Mouse (Mus musculus): ENCODE data around the gene Tbxas1. TPM values are rescaled to one million over a fixed set of nuclear protein-coding genes. Genes with fewer than 3 reads are reported as not detected.

Tbxas1 gene
- total RNA-seq, 2 experiments from 2014 or later: 0.92 to 1.9 TPM

DNA sequence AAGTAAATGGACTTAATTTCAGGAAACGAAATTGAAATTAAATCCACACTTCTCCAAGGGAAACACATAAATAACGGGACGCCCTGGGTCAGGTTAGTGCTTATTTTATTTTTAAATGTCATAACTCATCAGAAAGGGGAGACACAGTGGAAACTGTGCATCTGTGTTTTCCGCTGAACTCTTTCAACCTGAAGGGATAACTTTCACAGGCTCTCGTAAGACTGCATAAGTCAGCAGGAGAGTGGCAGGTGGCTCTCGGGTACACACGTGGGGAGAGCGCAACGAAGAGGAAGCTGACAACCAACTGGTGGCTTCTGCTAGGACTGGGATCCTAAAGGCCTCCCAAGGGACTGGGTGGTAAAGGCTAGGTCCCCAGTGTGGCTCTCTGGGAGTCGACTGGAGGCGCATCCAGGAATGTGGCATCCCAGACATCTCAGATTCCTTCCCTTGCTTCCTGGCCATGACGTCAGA, 128.8 kb downstream of the Tbxas1 start:
- DNase-seq: no peak

DNA sequence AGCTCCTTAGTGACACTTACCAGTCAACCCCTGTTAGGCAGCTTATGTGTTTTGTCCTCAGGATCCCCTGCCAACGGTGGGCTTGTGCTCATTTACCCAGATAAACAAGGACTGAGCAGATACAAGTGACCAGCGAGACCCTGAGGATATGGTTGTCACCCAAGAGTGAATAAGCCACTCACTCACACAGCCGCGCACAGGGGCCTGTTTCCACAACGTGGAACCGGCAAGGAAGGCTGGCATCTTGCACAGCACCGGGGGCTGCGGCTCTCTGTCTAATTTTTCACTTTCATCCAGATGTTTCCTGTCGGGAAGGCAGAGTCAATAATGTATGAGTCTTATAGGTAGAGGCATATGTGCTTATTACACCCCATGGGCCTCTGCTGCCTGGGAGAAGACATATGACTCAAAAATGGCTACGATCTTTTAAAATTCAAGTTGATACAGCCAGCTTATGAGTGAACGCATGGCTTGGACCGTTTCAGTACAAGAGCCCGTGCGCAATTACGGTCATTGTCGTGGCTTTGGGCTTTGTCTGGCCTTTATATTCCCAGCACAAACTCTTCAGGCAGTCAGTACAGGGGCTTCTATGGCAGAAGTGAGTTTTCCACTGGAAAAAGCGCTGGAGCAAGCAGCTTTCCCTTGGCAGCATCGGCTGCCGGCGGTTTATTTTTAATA, 130.2 kb downstream of the Tbxas1 start:
- no peak for DNase-seq

DNA sequence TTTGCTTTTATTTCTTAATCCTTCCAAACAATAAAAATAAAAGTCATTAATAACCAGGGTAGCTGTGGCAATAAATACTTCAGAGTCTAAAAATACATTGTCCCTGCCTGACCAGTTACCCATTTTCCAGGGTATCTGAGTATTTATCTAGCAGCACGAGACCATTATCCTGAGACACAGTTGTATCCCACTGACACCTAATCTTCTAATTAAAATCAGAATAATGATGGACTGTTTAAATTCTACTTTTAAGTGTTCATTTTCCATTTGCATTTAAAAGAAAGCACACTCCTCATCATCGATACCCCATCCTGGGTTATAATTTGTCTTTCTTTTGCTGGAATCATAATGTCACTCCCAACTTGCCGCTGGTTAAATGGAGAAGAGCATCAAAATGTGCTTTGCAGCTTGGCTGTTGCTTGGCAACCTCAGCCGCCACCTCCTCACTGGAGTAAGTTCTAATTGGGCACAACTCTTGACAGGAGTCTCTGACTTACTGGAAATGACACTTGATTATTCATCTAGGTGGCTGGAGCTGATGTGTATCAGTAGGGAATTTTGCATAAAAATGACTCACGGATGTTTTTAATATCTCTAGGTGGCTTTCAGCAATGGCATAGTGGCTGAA, 130.9 kb downstream of the Tbxas1 start:
- no peak for DNase-seq

DNA sequence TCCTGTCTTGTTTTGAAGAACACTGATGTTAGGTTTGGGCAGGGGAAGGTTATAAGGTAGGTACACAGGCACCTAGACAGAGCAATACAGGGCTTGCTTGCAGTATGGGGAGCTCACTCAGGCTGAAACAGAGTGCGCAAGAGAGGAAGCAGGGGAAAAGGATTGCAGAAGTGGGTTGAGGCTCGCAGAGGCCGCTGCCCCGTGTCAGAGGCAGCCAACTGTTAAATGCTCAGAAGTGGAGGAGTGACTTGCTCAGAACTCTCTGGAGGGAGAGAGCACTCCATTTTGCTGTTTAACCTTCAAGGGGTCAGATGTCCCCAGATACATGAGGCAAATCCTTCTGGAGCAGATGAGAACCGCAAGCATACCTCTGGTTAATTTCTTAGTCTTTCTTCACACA, 132.0 kb downstream of the Tbxas1 start:
- no peak for DNase-seq

DNA sequence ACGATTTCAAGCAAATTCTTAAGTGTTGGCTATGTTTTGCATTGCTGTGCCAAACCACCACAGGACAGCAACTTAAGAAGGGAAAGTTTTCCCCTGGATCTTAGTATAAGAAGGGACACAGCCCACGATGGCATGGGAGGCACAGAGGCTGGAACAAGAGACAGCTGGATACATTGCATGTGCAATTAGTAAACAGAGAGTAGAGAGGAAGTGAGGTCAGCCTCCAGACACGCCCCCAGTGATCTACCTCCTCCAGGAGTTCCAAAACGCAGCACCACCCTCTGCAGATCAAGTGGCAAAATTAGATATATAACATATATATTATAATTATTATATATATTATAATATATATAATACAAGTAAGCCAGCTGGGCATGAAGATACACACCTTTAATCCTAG, 132.9 kb downstream of the Tbxas1 start:
- DNase-seq: no peak

DNA sequence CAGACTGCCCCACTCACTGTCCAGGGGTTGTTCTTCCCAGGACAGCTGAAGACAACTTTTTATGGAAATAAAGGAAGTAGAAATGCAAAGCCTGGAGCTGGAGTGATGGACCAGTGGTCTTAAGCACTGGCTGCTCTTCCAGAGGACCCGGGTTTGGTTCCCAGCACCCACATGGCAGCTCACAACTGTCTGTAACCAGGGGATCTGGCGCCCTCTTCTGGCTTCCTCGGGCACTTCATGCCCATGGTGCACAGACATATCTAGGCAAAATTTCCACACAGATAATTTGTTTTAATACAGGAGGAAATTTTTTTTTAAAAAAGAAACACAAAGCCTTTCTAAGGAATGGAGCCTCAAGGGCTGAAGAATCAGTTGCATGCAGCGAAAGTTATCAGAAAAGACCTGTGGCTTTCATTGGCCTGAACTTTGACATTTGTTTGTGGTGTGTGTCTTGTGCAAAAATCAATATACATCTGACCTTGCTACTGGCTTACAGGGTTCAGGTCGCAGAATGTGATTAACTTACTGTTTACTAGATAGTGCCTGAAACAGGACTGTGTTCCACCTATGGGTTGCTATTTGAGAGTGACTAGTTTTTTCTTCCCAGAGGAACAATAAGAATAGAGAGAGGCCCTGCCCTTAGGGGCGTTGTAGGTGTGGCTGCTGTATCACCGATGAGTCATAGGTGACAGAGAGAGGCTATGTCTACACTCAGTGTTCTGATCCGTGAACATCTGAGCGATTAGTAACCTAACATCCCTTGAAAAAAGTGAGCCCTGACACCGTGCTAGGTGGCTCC, 138.0 kb downstream of the Tbxas1 start:
- no peak for DNase-seq

DNA sequence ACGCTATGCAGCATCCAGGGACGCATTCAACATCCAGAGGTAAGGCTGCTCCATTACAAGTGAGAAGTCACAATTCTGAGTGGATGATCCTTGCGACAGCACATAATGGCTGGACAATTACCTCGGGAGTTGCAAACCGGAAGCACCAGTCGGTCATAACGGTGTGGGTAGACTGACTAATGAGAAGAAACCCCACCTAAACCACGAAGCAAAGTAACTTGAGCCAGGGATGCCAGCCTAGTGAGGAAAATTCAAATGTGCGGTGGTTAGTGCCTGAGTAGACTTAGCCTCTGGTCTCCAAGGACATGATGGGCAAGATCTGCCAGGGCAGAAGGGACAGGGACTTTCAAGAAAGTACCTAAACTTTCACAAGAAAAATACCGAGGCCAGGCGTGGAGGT, 142.7 kb downstream of the Tbxas1 start:
- DNase-seq: no peak

DNA sequence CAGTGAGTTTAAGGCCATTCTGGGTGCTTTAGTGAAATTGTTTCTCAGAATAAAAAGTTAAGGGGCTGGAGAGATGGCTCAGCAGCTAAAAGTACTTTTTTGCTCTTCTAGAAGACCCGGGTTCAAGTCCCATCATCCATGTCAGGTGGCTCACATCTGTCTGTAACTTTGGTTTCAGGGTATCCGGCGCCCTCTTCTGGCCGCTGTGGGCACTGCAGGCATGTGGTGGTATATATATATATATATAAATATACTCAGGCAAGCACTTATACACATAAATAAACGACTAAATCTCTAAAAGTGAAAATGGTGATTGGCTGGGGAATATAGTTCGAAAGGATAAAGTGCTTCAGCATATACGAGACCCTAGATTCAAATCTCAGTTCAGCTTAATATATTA, 143.6 kb downstream of the Tbxas1 start:
- DNase-seq: no peak

DNA sequence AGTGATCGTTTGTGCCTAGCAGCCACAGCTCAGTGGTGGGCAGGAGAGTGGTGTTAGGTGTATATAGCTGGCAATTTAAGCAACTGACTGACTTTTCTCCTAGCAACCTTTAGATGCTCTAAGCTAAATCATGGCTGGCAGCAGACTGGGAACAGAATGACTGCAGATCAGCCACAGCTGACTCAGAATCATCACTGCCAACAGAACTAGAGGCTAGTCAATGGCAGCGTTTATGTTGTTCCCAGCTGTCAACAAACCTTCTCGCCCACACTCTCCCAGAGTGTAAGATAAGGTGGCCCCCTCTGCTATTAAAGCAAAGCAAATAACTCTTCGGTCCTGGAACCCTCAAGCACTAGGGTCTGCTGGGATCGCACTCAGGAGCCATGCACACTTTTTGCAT, 144.0 kb downstream of the Tbxas1 start:
- no peak for DNase-seq

DNA sequence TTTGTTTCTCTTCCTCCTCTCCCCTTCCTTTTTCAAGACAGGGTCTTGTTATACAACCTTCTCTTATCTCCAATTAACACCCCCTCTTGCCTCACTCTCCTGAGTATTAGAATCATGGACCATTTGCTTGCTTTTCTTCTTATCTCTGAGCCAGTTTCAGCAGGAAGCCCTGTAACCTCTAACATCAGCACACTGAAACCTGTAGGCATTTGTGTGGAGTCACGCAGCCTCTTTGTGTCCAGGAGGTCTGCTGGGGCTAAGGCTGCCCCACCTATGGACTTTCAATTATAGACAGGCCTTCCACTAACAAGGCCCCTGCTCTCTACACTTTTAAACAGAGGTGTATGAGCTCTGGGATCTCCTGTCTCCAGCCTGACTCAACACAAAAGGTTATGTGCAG, 146.7 kb downstream of the Tbxas1 start:
- no peak for DNase-seq

DNA sequence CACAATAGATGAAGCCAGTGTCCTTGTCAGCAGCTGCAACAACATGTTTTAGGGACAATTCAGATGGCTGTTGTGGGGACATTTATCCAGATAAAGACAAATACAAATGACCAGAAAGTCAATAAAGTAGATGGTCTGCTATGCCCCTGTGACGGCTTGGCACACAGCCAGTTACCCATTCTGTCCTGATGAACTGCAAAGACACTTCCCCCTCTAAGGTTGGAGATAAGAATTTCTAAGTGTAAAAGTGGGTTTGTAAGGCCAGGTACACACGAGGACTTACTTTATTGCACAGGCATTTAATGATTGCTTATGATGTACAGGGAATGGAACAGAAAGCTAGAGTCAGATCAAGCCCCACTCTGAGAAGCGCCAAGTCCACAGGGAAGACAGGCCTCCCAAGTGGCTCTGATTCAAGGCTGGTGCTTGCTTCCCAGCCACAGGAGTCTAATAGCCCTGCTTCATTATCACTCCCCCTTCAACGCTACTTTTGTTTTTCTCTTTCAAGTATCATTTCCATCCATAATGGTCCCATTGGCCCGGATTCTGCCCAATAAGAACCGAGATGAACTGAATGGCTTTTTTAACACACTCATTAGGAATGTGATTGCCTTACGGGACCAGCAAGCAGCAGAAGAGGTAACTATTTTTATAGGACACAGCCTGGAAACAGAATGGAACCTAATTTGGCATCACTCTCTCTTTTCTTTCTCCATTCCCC, 147.4 kb downstream of the Tbxas1 start:
- no peak for DNase-seq

DNA sequence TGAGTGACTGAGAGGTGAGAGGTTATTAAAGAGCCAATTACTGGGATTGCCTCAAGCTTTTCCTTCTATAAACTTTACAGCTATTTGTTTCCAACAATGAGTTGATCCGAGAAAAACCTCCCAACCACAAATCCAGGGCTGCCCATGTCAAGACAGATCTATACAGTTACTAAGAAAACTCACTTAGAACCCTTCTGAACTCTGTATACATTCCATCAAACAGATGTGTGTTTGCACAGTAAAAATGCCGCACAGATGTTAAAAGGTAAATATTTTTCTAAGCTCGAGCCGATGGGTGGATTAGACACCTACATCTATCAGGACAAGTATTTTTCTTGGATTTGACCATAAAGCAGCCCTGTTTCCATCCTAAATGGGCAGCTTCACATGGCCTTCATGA, 149.4 kb downstream of the Tbxas1 start:
- no peak for DNase-seq

DNA sequence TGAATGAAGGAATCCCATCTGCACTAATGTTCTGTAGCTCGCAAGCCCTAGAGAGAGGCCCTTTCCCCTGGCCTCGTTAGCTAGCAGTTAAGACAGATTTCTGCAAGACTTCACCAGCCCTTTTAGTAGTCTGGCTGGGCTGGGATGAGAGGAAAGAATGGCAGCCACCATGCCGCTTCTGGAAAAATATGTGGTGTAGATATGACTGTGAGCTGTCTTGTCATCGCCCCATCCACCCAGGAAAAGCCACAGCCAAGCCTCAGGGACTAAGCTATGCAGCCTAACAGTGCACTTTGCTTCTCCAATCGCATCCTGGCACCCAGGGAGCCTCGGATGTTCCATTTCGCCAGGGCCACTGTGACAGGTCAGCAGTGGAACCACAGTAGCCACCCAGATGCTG, 149.8 kb downstream of the Tbxas1 start:
- DNase-seq: no peak

DNA sequence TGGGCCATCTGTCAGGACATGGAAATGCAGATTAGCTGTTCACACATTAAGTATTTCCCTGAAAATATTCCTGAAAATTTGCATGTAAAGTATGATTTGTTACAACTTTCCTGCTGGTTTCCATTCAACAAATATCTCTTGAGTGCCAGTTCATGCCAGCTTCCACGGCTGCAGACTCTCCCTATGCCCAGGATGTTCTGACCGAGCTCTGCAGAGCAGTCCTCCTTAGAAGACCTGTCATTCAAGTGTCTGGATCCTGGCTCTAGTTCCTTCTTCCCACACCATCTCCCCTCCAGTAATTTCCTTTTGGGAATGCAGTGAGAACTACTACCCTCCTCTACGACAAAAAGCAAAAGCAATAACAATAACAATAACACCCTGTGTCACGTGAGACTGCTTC, 155.5 kb downstream of the Tbxas1 start:
- no peak for DNase-seq

DNA sequence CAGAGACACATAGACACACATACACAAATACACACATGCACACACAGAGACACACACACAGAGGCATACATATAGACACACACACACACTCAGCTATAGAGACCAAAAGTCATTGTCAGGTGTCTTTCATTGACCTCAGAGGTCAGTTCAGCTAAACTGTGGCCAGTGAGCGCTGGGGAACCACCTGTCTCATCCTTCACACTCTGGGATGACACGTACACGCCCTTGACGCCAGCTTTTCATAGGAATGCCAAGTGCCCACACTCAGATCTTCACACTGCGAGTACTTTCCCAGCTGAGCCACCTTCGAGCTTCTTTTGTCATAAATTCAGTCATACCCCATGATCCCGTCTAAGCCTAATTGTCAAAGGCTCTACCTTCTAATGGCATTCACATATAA, 158.5 kb downstream of the Tbxas1 start:
- no peak for DNase-seq

DNA sequence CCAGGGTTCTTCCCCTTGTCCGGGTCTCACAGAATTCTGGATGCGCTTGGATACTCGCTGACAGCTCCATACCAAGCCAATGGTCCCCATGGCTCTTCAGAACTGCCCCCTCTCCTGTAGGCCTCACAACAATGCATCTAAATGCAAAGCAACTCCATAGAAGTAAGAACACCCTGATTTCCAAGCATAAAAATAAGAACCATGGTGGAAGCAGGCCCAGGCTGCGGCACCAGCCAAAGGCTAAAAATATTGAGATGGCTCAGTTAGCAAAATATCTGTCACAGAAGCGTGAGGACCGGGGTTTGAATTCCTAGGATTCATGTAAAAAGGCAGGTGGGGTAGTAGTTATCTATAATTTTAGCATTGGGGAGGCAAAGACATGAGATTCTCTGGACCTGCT, 159.8 kb downstream of the Tbxas1 start:
- no peak for DNase-seq

DNA sequence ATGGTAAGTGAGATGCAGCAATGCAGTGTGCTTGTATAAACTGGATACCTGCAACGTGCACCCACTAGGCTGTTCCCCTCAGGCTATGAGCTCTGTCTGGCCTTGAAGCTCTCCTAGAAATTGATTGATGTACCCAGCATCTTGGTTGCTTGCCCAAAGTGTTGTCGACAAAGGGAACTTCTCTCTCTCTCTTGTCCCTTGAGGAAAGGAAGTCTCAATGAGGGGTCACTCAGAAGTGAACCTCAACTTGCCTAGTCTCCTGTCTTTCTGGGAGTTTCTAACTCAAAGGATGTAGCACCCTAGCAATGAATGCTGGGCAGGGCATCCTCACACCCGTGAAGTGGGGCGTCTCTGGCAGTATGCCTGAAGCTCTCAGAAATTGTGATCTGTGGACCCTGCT, 161.0 kb downstream of the Tbxas1 start:
- DNase-seq: no peak

DNA sequence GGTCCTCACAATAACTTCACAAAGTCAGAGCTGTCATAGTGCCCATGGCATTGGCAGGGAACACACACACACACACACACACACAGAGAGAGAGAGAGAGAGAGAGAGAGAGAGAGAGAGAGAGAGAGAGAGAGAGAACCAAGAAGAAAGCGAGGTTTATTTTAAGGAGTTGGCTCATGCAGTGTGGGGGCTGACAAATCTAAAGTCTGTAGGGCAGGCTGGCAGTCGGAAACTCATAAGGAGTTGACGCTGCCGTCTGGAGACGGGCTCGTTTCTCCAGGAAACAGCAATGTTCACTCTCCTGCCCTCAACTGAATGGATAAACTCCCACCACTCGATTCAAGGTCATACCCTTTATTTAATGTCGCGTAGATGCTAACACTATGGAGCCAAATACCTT, 165.2 kb downstream of the Tbxas1 start:
- no peak for DNase-seq

DNA sequence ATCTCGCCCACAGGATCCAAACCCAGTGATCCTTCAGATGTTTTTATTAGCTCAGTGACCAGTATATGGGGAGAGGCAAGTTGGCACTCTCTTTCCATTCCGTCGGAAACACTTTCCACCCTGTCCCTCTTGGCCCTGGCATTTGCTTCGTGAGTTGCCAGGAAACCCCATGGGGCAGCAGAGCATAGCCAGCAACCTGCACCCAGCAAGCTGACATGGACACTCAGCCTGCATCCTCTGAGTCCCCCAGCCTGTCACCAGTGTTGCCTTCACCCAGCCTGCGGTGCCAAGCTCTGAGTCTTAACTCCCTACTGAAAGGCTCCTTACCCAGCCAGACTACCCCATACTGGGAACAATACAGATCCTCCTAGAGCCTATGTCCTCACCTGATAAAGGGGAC, 173.9 kb downstream of the Tbxas1 start:
- DNase-seq: no peak

DNA sequence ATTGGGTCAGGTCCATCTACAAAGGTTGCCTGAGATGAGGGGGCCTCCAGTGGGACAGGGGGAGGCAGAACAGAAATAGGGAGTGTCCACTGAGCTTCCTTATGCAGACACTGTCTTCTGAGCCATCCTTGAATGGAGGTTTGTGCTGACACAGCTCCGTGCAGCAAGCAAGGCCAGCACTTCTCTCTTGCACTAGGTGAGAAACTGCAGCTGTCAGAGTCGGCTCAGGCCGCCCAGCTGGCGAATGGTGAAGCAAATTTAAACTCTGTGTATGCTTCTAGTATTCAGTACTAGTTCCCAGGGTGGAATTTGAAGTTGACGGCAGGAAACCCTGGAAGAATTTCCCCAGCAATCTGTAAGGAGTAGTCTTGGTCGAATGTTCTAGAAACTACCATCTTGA, 175.6 kb downstream of the Tbxas1 start:
- no peak for DNase-seq

DNA sequence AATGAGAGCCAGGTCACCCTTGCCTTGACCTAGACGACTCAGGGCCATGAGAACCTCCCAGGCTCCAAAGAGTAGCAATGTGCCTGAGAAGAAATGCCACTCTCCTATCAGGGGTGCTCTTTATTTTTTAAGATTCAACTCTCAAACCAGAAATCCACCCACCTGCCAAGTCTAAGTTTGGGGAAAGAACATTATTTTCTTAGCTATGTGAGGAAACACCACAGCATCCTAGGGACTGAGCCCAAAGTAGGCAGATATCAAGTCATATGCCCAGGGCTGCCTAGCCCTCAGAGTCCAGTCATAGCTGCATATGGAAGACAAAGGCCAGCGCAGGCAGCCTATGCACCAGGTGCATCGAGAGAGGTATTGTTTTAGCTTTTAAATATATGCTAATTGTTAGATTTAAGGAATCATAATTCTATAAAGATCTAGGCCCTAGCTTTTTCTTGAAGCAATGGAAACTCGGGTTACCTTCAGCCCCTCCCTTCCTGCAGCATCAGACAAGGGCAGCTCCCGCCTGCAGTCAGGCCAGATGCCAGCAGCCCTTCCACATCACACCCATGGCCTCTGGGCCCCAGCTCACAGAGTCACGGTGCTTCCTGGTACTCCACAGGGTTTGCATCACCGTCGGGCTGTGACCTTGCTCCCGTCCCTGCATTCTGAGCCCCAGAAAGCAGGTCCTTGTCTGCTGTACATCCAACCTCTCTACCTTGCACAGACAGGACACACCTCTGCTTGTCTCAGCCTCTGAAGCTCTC, 176.8 kb downstream of the Tbxas1 start:
- no peak for DNase-seq

DNA sequence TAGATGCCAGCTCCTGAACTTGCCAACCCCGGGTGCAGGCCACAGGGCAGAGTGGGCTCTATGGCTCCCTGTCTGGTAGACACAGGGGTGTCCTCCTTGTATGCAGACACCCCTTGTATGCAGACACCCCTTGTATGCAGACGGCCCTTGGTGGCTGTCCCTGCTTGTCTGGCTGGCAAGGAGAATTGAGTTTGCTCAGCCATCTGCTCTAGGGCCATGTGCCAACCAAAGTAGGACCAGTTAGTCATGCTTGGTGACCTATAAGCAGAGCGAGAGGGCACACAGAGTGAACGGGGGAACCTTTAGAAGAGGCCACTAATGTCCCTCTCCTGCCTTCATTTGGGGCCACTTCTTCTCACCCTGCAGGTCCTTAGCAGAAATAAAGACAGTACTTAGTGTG, 177.4 kb downstream of the Tbxas1 start:
- DNase-seq: no peak

All from gastrocnemius, postnatal 10 days (tissue).